15 mouse cellular contexts compared by ENCODE assay signal in genomic region chr2:116769186-116769585, GRCm38 (mm10).
A peak's percentile ranks its signal among the peaks of the same experiment; 100 is the strongest.
DNase-seq lines count a peak whose midpoint lies in the region; ATAC-seq and TF ChIP-seq lines count a peak whose summit lies in the region.
"Had no signal": no experiment of that assay in that cellular context is flagged by ENCODE, and none has a peak within 500 bp of the region (broad histone marks: within the 10 kb centered on the region; RNA-seq: fewer than 3 reads in every experiment).

No protein-coding gene starts in this region.

- peak; percentile 35 for TF ChIP-seq CTCF in left cerebral cortex, adult 2 months (IDR thresholded peaks at IDR 0.05)
- TF ChIP-seq CTCF in E14TG2a.4 (conservative IDR thresholded peaks at IDR 0.05; ENCODE audit: low read length): peak; percentile 36; the same call in 1 of the 2 replicates

- no peak for DNase-seq in left cerebral cortex, adult 2 months (ENCODE audit: extremely low spot score in 1 of 2, low spot score in 2 of 2)
- DNase-seq in left cerebral cortex, postnatal 4 days: no peak
- DNase-seq in R1 (ENCODE audit: low read depth, low spot score): peak; percentile 26
- no peak for DNase-seq in yolk sac, embryonic 10.5 days (ENCODE audit: low spot score)
- DNase-seq: adrenal gland, adult 2 months; cerebellum, adult 11-12 months; gastrocnemius, postnatal 36 days; kidney, postnatal 10 days; lung, postnatal 14 days; thymus, postnatal 25 days had no signal

- peaks cover 12% of the 10 kb centered on the region; the same call in 1 of the 2 replicates for H3K27me3 ChIP-seq in heart, embryonic 14.5 days (ENCODE audit: control insufficient read depth, insufficient read depth, low read length)
- peaks cover 31% of the 10 kb centered on the region for H3K27me3 ChIP-seq in heart, embryonic 12.5 days (replicated peaks)
- H3K27me3 ChIP-seq in E14TG2a.4 (ENCODE audit: insufficient read depth, low read length): no peaks in the 10 kb centered on the region

- peak overlapping the region; percentile 50 for H3K4me2 ChIP-seq in heart, embryonic 14.5 days (ENCODE audit: low read length)
- H3K4me2 ChIP-seq in heart, embryonic 12.5 days: no peak overlapping the region
- H3K4me2 ChIP-seq: liver, embryonic 11.5 days had no signal

- H3K4me1 ChIP-seq in heart, embryonic 14.5 days (ENCODE audit: control insufficient read depth in 2 of 2, insufficient read depth in 2 of 2, low read length in 2 of 2): 0 out of 4 replicates have a peak, but pooled peaks cover 0 to 4% of the 10 kb centered on the region in 2 experiments
- H3K4me1 ChIP-seq in heart, embryonic 12.5 days (replicated peaks): 0 out of 2 replicates have a peak, but pooled peaks cover 8% of the 10 kb centered on the region
- no peaks in the 10 kb centered on the region for H3K4me1 ChIP-seq in E14TG2a.4 (replicated peaks; ENCODE audit: low read depth, low read length)
- H3K4me1 ChIP-seq: midbrain, embryonic 10.5 days had no signal

- H3K36me3 ChIP-seq in heart, embryonic 14.5 days (ENCODE audit: control insufficient read depth, insufficient read depth, low read length): no peaks in the 10 kb centered on the region
- no peaks in the 10 kb centered on the region for H3K36me3 ChIP-seq in heart, embryonic 12.5 days
- H3K36me3 ChIP-seq in E14TG2a.4 (ENCODE audit: insufficient read depth, low read length): no peaks in the 10 kb centered on the region
- H3K36me3 ChIP-seq: midbrain, embryonic 10.5 days had no signal

- no peak for ATAC-seq in heart, embryonic 14.5 days (ENCODE audit: insufficient number of reproducible peaks, insufficient read depth, low FRiP score, low read depth)
- ATAC-seq in heart, embryonic 12.5 days (ENCODE audit: insufficient number of reproducible peaks, low FRiP score): no peak

- no peaks in the 10 kb centered on the region for H3K9me3 ChIP-seq in heart, embryonic 14.5 days (ENCODE audit: control insufficient read depth, low read length)
- no peaks in the 10 kb centered on the region for H3K9me3 ChIP-seq in heart, embryonic 12.5 days (replicated peaks)
- H3K9me3 ChIP-seq in E14TG2a.4 (ENCODE audit: low read length): no peaks in the 10 kb centered on the region
- H3K9me3 ChIP-seq: midbrain, embryonic 10.5 days had no signal

- H3K4me3 ChIP-seq in heart, embryonic 14.5 days (ENCODE audit: control insufficient read depth in 1 of 2, insufficient read depth in 1 of 2, low read depth in 1 of 2, low read length in 2 of 2): no peak overlapping the region
- no peak overlapping the region for H3K4me3 ChIP-seq in heart, embryonic 12.5 days
- no peak overlapping the region for H3K4me3 ChIP-seq in left cerebral cortex, adult 2 months
- H3K4me3 ChIP-seq in E14TG2a.4 (replicated peaks; ENCODE audit: low read length): no peak overlapping the region
- H3K4me3 ChIP-seq: midbrain, embryonic 10.5 days had no signal

- H3K9ac ChIP-seq in heart, embryonic 14.5 days (ENCODE audit: low read length): no peak overlapping the region
- H3K9ac ChIP-seq in heart, embryonic 12.5 days: no peak overlapping the region

- 83% methylated on average over 4 of the region's 4 CpGs for WGBS in heart, embryonic 14.5 days
- 73% methylated on average over 4 of the region's 4 CpGs for WGBS in heart, embryonic 12.5 days

- intact Hi-C loops in left cerebral cortex, adult 2 months (cut with DNase I): no loop called here
- intact Hi-C loops in left cerebral cortex, postnatal 4 days (cut with DNase I): no loop called here

- no peak overlapping the region for H3K27ac ChIP-seq in heart, embryonic 14.5 days (replicated peaks in 1 of 2; ENCODE audit: control insufficient read depth in 1 of 2, insufficient read depth in 1 of 2, low read depth in 2 of 2, low read length in 2 of 2)
- no peak overlapping the region for H3K27ac ChIP-seq in heart, embryonic 12.5 days (ENCODE audit: poor library complexity, severe bottlenecking)
- H3K27ac ChIP-seq in left cerebral cortex, adult 2 months: no peak overlapping the region
- H3K27ac ChIP-seq: midbrain, embryonic 10.5 days had no signal
